Mouse (Mus musculus): Measurements from ENCODE around the gene Gpr179. TPM values are rescaled to one million over a fixed set of nuclear protein-coding genes. Genes with fewer than 3 reads are reported as not detected.

The Gpr179 gene
- total RNA-seq, 1 experiment from 2014 or later, result 0.10 TPM

Other genes with a start within 250 kb of the Gpr179 start
- gene Tbx21, start 236.7 kb downstream of the Gpr179 start, total RNA-seq (2017), result 0.45 and 1.1 TPM in 2 replicates
- 6.6 and 8.1 TPM in 2 replicates for gene Tbkbp1, start 200.6 kb downstream of the Gpr179 start, total RNA-seq (2017)
- 329 and 360 TPM in 2 replicates for gene Kpnb1, start 164.2 kb downstream of the Gpr179 start, total RNA-seq (2017)
- gene Npepps, start 71.4 kb downstream of the Gpr179 start, total RNA-seq (2017), result 33.1 and 59.0 TPM in 2 replicates
- 21.4 and 22.7 TPM in 2 replicates for gene Mrpl45, start 36.4 kb downstream of the Gpr179 start, total RNA-seq (2017)
- gene Socs7, start 10.5 kb upstream of the Gpr179 start, total RNA-seq (2017), result 12.8 and 13.6 TPM in 2 replicates
- gene Arhgap23, start 63.5 kb upstream of the Gpr179 start, total RNA-seq (2017), result 7.3 and 11.4 TPM in 2 replicates
- gene 4933428G20Rik, start 148.3 kb upstream of the Gpr179 start, total RNA-seq (2017), result not detected in 2 replicates
- gene Srcin1, start 224.1 kb upstream of the Gpr179 start, total RNA-seq (2017), result not detected in 2 replicates

Data from hematopoietic stem cell, adult 5-6 weeks (primary cell).